Mouse (Mus musculus): ENCODE measurements around the gene Scaf4. TPM values are rescaled to one million over a fixed set of nuclear protein-coding genes. Genes with fewer than 3 reads are reported as not detected.
A peak's percentile ranks its signal among the peaks of the same experiment; 100 is the strongest.
"Not testable (repeated sequence)": the region's sequence is repeated elsewhere in the genome, so short reads cannot be mapped to it uniquely, and the experiment has no call there.

Gene Scaf4
- polyA plus RNA-seq, 1 experiment from 2014 or later: 34.7 TPM

DNA sequence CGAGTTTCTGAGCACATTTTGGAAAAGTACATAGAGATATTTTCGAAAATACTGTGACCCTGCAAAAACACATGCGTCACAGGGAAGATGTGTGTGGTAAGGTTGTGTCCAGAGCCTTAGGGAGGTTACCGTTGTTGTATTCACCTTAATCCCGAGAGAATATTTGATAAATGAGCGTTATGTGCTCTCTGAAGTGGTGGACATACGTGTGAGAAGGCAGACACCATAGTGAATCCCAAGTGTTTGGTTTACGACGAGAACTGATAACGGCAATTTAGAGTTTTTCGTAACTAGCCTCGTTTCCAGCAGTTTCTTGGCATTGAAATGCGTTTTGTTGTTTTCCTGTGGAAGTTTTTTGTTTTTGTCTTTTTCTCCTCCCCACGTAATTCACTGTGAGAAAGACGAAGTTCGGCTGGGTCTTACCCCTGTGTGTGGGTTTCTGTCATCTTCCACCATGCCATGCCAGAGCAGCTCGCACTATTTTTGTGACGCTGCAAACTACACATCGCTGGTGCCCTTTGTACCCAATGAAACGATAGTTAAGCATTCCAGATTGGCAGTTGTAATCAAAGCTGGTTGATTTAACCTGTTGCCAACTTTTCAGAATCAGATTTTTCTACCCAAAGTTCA lies 62.7 kb downstream of the Scaf4 start:
- no peak for ATAC-seq (ENCODE audit: low FRiP score, low read depth)
- H3K27me3 ChIP-seq (replicated peaks): no peaks in the 10 kb centered on the region

DNA sequence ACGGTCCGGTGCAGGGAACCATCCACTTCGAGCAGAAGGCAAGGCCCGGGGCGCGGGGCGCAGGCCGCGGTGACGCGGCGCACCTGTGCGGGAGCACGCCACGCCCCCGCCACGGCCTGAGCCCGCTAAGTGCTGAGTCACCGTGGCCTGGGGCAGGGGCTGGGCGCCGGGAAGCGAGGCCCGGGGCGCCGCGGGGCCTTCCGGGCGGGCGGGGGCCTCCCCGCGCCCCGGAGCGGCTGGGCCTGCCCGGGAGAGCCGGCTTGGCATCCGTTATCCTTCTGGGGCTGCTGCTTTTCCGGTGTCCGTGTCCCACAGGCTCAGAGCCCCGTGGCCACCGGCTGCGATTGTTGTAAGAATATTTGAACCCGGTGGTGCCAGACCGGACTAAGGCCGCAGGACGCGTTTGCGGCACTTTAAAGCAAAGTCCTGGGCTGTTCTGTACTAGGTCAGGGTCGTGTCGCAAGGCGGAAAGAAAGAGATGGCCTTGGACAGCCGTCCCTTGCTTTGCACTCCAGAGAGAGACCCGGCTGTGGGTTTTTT lies 63.3 kb downstream of the Scaf4 start:
- Histone ChIP-seq H3K9me3 (no peaks in the 10 kb centered on the region), H3K4me2 (replicated peaks) (peak overlapping the region; percentile 75), H3K4me3 (peak overlapping the region; percentile 73), H3K27me3 (replicated peaks) (no peaks in the 10 kb centered on the region), H3K4me1 (peaks cover 14% of the 10 kb centered on the region), H3K9ac (peak overlapping the region; percentile 89), H3K36me3 (peaks cover 20% of the 10 kb centered on the region), H3K27ac (peak overlapping the region; percentile 69; the same call in 1 of the 2 replicates)
- ATAC-seq (ENCODE audit: low FRiP score, low read depth): peak; percentile 89
- under 1% methylated on average over 51 of the region's 52 CpGs for WGBS

More for the DNA sequence above, 62.7 kb downstream of the Scaf4 start:
- H3K9me3 ChIP-seq: no peaks in the 10 kb centered on the region
- peak overlapping the region; percentile 73 for H3K4me3 ChIP-seq
- 6% methylated on average over 20 of the region's 20 CpGs for WGBS
- H3K36me3 ChIP-seq: peaks cover 25% of the 10 kb centered on the region
- H3K4me1 ChIP-seq: peaks cover 14% of the 10 kb centered on the region
- H3K4me2 ChIP-seq (replicated peaks): peak overlapping the region; percentile 75
- peak overlapping the region; percentile 69; the same call in 1 of the 2 replicates for H3K27ac ChIP-seq
- H3K9ac ChIP-seq: peak overlapping the region; percentile 89

GRCm38 (mm10) chr16:90220026-90220891 lies 64.0 kb downstream of the Scaf4 start, which contains the start of gene Sod1:
TSS of gene Sod1 (plus strand) at chr16:90220754.
- Histone ChIP-seq H3K9ac (peak within 1 kb of the TSS; percentile 89), H3K4me3 (peak within 1 kb of the TSS; percentile 73), H3K9me3 (no peaks in the 10 kb centered on the region), H3K36me3 (peaks cover 14% of the 10 kb centered on the region; the same call in 1 of the 2 replicates), H3K4me2 (replicated peaks) (peak within 1 kb of the TSS; percentile 75), H3K27me3 (replicated peaks) (no peaks in the 10 kb centered on the region), H3K27ac (peak within 1 kb of the TSS; percentile 69; the same call in 1 of the 2 replicates), H3K4me1 (peaks cover 14% of the 10 kb centered on the region)
- WGBS: 2% methylated on average over 63 of the region's 63 CpGs
- ATAC-seq (ENCODE audit: low FRiP score, low read depth): peak; percentile 96

DNA sequence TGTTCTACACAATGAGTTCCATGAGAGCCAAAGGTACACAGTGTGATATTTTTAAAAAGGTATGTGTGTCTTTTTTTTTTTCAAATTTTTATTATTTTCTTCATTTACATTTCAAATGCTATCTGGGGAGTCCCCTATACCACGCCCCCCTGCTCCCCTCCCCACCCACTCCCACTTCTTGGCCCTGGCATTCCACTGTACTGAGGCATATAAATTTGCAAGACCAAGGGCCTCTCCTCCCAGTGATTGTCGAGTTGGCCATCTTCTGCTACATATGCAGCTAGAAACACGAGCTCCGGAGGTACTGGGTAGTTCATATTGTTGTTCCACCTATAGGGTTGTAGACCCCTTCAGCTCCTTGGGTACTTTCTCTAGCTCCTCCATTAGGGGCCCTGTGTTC lies 64.9 kb downstream of the Scaf4 start:
- not testable (repeated sequence) for H3K4me2 ChIP-seq (replicated peaks); H3K36me3 ChIP-seq; H3K27ac ChIP-seq; H3K4me3 ChIP-seq; H3K9ac ChIP-seq; H3K9me3 ChIP-seq; H3K27me3 ChIP-seq (replicated peaks); ATAC-seq (ENCODE audit: low FRiP score, low read depth)
- H3K4me1 ChIP-seq: peaks cover 14% of the 10 kb centered on the region
- 69% methylated on average over 4 of the region's 4 CpGs for WGBS

DNA sequence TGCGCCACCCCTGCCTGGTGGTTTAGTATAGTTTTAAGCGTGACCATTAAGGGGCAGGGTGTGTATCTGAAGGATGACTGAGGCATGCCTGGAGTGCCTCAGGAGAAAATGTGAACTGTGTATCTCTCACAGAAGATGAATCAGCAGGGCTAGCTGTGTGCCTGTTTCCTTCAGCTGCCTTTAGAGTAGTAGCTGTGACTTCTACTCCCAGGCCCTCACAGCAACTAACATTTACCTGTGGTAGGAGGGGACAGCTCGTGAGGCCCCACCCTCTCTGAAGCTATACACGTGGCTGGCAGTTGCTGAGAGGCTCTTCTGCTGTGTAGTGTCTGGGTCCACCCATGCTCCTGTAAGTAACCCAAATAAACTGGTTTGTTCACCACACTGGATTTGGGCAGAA lies 66.4 kb downstream of the Scaf4 start:
- no peaks in the 10 kb centered on the region for H3K27me3 ChIP-seq (replicated peaks)
- H3K4me3 ChIP-seq: no peak overlapping the region
- 73% methylated on average over 4 of the region's 4 CpGs for WGBS
- H3K9me3 ChIP-seq: no peaks in the 10 kb centered on the region
- H3K27ac ChIP-seq: no peak overlapping the region
- no peaks in the 10 kb centered on the region for H3K36me3 ChIP-seq
- no peak overlapping the region for H3K4me2 ChIP-seq (replicated peaks)
- no peak overlapping the region for H3K9ac ChIP-seq
- no peak for ATAC-seq (ENCODE audit: low FRiP score, low read depth)
- peaks cover 14% of the 10 kb centered on the region for H3K4me1 ChIP-seq

DNA sequence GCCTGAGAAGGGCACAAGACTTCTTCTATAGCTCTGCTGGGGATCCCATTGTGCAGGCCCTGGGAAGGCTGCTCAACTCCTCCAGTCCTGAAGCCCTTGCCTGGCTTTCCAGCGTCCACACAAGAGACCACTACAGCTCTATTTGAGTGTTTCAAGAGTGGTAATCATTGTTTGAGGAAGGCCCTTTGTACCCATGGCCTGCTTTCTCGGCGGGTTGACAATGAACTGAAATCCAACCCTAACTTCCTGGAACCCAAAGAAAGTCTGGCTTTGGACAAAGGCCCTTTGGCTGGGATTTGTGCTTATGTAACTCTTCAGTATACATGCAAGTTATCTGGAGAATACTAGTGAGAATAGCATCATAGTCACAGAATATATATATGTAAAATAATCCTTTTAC lies 66.9 kb downstream of the Scaf4 start:
- 24% methylated on average over 3 of the region's 3 CpGs for WGBS
- H3K4me1 ChIP-seq: peaks cover 11% of the 10 kb centered on the region

GRCm38 (mm10) chr16:90216414-90216813 lies 67.9 kb downstream of the Scaf4 start:
- Histone ChIP-seq H3K4me2 (replicated peaks) (no peak overlapping the region), H3K9ac (no peak overlapping the region), H3K27ac (no peak overlapping the region), H3K36me3 (no peaks in the 10 kb centered on the region), H3K4me3 (no peak overlapping the region), H3K4me1 (peaks cover 2% of the 10 kb centered on the region; the same call in 1 of the 2 replicates), H3K9me3 (no peaks in the 10 kb centered on the region), H3K27me3 (replicated peaks) (no peaks in the 10 kb centered on the region)
- no peak for ATAC-seq (ENCODE audit: low FRiP score, low read depth)
- 89% methylated on average over 2 of the region's 2 CpGs for WGBS

More for the DNA sequence above, 66.9 kb downstream of the Scaf4 start:
- Histone ChIP-seq H3K27me3 (replicated peaks) (no peaks in the 10 kb centered on the region), H3K4me2 (replicated peaks) (no peak overlapping the region), H3K9ac (no peak overlapping the region), H3K36me3 (no peaks in the 10 kb centered on the region), H3K9me3 (no peaks in the 10 kb centered on the region), H3K4me3 (no peak overlapping the region), H3K27ac (no peak overlapping the region)
- ATAC-seq (ENCODE audit: low FRiP score, low read depth): no peak

DNA sequence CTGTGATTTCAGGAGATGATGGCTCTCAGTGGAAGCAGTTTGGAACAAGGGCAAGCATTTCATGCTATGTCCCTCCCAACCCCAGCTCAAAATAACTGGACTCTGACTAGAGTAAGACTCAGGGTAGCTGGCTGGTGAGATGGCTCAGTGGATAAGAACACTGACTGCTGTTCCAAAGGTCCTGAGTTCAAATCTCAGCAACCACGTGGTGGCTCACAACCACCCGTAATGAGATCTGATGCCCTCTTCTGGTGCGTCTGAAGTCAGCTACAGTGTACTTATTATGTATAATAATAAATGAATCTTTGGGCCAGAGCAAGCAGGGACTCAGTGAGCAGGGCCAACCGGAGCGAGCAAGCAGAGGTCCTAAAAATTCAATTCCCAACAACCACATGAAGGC lies 68.4 kb downstream of the Scaf4 start:
- not testable (repeated sequence) for H3K4me3 ChIP-seq; H3K27ac ChIP-seq; H3K9me3 ChIP-seq; H3K36me3 ChIP-seq; ATAC-seq (ENCODE audit: low FRiP score, low read depth); H3K9ac ChIP-seq; H3K4me1 ChIP-seq; H3K27me3 ChIP-seq (replicated peaks); H3K4me2 ChIP-seq (replicated peaks)
- 88% methylated on average over 5 of the region's 5 CpGs for WGBS

- Histone ChIP-seq H3K9me3 (no peaks in the 10 kb centered on the region), H3K27ac (no peak overlapping the region), H3K4me1 (no peaks in the 10 kb centered on the region), H3K9ac (no peak overlapping the region), H3K4me2 (replicated peaks) (no peak overlapping the region), H3K4me3 (no peak overlapping the region), H3K27me3 (replicated peaks) (no peaks in the 10 kb centered on the region), H3K36me3 (no peaks in the 10 kb centered on the region)
- WGBS: 94% methylated on average over 11 of the region's 11 CpGs
- ATAC-seq (ENCODE audit: low FRiP score, low read depth): no peak
Observed at GRCm38 (mm10) chr16:90214731-90215565, 69.4 kb downstream of the Scaf4 start.

GRCm38 (mm10) chr16:90213477-90214339 lies 70.6 kb downstream of the Scaf4 start:
- H3K4me3 ChIP-seq: no peak overlapping the region
- 78% methylated on average over 12 of the region's 12 CpGs for whole genome bisulfite sequencing
- no peaks in the 10 kb centered on the region for H3K9me3 ChIP-seq

DNA sequence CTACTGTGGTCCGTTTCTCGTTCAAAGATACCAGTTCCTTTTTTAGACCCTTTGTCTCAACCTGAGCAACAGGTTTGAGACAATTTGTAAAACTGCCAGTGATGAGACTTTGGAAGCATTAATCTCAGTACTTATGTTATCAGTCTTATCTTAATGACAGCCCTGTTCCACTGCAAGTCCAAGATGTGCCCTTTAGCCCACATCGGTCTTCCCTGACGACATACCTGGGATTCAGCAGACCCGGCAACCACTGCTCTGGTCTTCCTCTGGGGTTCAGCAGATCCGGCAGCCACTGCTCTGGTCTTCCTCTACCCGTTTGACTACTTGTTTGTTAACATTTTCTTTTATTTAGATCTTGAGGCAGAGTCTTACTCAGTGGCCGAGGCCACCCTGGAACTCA lies 72.5 kb downstream of the Scaf4 start:
- Histone ChIP-seq H3K9me3 (no peaks in the 10 kb centered on the region), H3K4me3 (no peak overlapping the region), H3K27ac (no peak overlapping the region), H3K4me2 (replicated peaks) (no peak overlapping the region), H3K36me3 (no peaks in the 10 kb centered on the region), H3K4me1 (no peaks in the 10 kb centered on the region), H3K27me3 (replicated peaks) (no peaks in the 10 kb centered on the region), H3K9ac (no peak overlapping the region)
- 89% methylated on average over 8 of the region's 8 CpGs for WGBS
- no peak for ATAC-seq (ENCODE audit: low FRiP score, low read depth)

More at GRCm38 (mm10) chr16:90213477-90214339, 70.6 kb downstream of the Scaf4 start:
- Histone ChIP-seq H3K36me3 (no peaks in the 10 kb centered on the region), H3K4me1 (no peaks in the 10 kb centered on the region), H3K27ac (no peak overlapping the region), H3K4me2 (replicated peaks) (no peak overlapping the region), H3K9ac (no peak overlapping the region), H3K27me3 (replicated peaks) (no peaks in the 10 kb centered on the region)
- no peak for ATAC-seq (ENCODE audit: low FRiP score, low read depth)

All from neural tube, embryonic 12.5 days (tissue).